Mouse (Mus musculus) limb, embryonic 14.5 days (tissue): ENCODE measurements around the gene Rinl. TPM values are rescaled to one million over a fixed set of nuclear protein-coding genes. Genes with fewer than 3 reads are reported as not detected.
A peak's percentile ranks its signal among the peaks of the same experiment; 100 is the strongest.

Source experiments
- ATAC-seq: fragments of 200-750 bp; cut with Nextera tagmentation; 2 replicates; pipeline ENCODE4 v1.8.0; 2017; ENCODE audit warnings: low read depth, moderate number of reproducible peaks, moderate TSS enrichment; ENCODE audit not compliant: low FRiP score
- DNase-seq: peaks from one replicate; pipeline ENCODE4 v3.0.0-alpha.2; 2015; ENCODE audit warnings: low spot score
- H3K27ac ChIP-seq: fragments of 300-500 bp; sonication (generic); replicated peaks from 2 replicates; pipeline ENCODE4 v1.5.1; 2014; ENCODE audit warnings: low read depth, mild to moderate bottlenecking, low read length, moderate library complexity, mixed read lengths
- H3K27me3 ChIP-seq: fragments of 300-500 bp; sonication (generic); 2 replicates; pipeline ENCODE4 v1.6.1; 2014; ENCODE audit warnings: low read length, mixed read lengths; ENCODE audit not compliant: control insufficient read depth, insufficient read depth
- H3K36me3 ChIP-seq: fragments of 300-500 bp; sonication (generic); 2 replicates; pipeline ENCODE4 v1.6.1; 2014; ENCODE audit warnings: mild to moderate bottlenecking, low read length, moderate library complexity, mixed read lengths; ENCODE audit not compliant: control insufficient read depth, insufficient read depth
- H3K4me1 ChIP-seq: fragments of 300-500 bp; sonication (generic); 2 replicates; pipeline ENCODE4 v1.6.1; 2014; ENCODE audit warnings: antibody characterized with exemption, low read length, mixed read lengths; ENCODE audit not compliant: control insufficient read depth, insufficient read depth
- H3K4me2 ChIP-seq: fragments of 300-500 bp; sonication (generic); replicated peaks from 2 replicates; pipeline ENCODE4 v1.6.1; 2014; ENCODE audit warnings: low read depth, mild to moderate bottlenecking, low read length, moderate library complexity; ENCODE audit not compliant: severe bottlenecking
- H3K4me3 ChIP-seq: fragments of 300-500 bp; sonication (generic); replicated peaks from 2 replicates; pipeline ENCODE4 v1.5.1; 2014; ENCODE audit warnings: low read length
- H3K9ac ChIP-seq: fragments of 300-500 bp; sonication (generic); 2 replicates; pipeline ENCODE4 v1.6.1; 2014; ENCODE audit warnings: mild to moderate bottlenecking, low read depth, low read length, moderate library complexity; ENCODE audit not compliant: severe bottlenecking
- H3K9me3 ChIP-seq: fragments of 300-500 bp; sonication (generic); 2 replicates; pipeline ENCODE4 v1.6.1; 2016; ENCODE audit warnings: low read length; ENCODE audit not compliant: control insufficient read depth
- POLR2A ChIP-seq: fragments of 200-500 bp; IDR thresholded peaks from 2 replicates; pipeline ENCODE4 v1.8.0; 2012; ENCODE audit warnings: inconsistent platforms, mild to moderate bottlenecking, moderate library complexity, borderline replicate concordance; ENCODE audit not compliant: insufficient read depth, insufficient read length; ENCODE audit errors: extremely low read depth
- WGBS: fragments of 180-500 bp; shearing (Covaris S2); extraction: QIAGEN DNeasy Blood & Tissue Kit; methylation state at CpG from one replicate; pipeline ENCODE4 v1.1.7; 2014; 5-methylcytosine and 5-hydroxymethylcytosine counted together
- polyA plus RNA-seq, 2 experiments: library from polyadenylated mRNA; depleted of rRNA in 1 of 2; stranded (reverse) in 1 of 2; unstranded in 1 of 2; fragments of >200 nt; fragmentation: Nextera tagmentation in 1 of 2; extraction: Ambion mirVana in 1 of 2; gene quantifications; 2 replicates each; pipeline versions ENCODE4 v1.2.1 to v1.2.3; 2012 to 2014

The Rinl gene
- polyA plus RNA-seq, 2 experiments, result 2.3 to 2.6 TPM

GRCm38 (mm10) chr7:28794496-28794895 lies 5.7 kb downstream of the Rinl start:
- no peak overlapping the region for H3K4me3 ChIP-seq
- no peak overlapping the region for H3K4me2 ChIP-seq
- H3K9me3 ChIP-seq, result no peaks in the 10 kb centered on the region
- DNase-seq (no peak), ATAC-seq (no peak)
- H3K27ac ChIP-seq, result no peak overlapping the region
- peaks cover 3% of the 10 kb centered on the region for H3K4me1 ChIP-seq
- H3K27me3 ChIP-seq, result no peaks in the 10 kb centered on the region
- H3K36me3 ChIP-seq, result no peaks in the 10 kb centered on the region
- 84% methylated on average over 3 of the region's 3 CpGs for WGBS
- no peak for TF ChIP-seq POLR2A
- H3K9ac ChIP-seq, result no peak overlapping the region

DNA sequence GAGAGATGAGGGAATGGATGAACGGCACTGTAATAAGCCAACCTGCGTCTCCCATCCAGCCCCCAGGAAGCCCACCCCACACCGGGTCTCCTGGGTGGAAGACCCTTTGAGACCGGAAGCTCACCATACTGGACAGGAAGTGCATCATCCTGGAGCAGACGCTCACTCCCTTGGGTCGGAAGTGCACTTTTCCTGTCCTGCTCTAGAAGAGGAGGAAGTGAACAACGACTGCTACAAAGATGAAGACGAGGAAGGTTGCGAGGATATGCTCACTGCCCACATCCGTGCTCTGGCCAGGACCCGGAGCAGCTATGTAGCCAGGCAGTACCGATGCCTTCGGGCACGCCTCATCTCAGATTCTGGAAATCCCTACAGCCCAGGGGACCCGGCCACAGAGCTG lies 7.1 kb downstream of the Rinl start:
- no peak overlapping the region for H3K9ac ChIP-seq

DNA sequence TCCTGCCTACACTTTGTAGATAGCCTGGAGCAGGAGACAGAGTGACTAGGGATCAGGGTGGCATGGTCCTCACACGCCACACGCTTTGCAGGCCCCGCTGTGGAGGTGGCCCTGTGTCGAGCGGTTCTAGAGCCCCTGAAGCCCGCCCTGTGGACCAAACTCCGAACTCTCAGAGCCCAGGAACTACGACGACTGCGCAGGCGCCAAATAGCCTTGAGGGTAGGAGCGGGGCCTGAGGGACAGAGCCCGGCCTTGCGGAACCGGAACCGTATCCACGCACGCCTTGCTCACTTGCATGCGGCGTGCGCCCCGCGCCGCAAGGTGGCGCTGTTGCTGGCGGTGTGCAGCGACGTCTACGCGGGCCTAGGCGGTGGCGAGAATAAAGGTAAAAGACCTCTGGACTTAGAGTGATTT lies 7.8 kb downstream of the Rinl start:
- Histone ChIP-seq H3K36me3 (no peaks in the 10 kb centered on the region), H3K4me1 (peaks cover under 1% of the 10 kb centered on the region; the same call in 1 of the 2 replicates), H3K9me3 (0 out of 2 replicates have a peak, but pooled peaks cover 3% of the 10 kb centered on the region), H3K9ac (peak overlapping the region; percentile 39; the same call in 1 of the 2 replicates), H3K27me3 (no peaks in the 10 kb centered on the region), H3K4me3 (no peak overlapping the region; the same call in 1 of the 2 replicates), H3K27ac (no peak overlapping the region; the same call in 1 of the 2 replicates), H3K4me2 (peak overlapping the region; percentile 36)
- ATAC-seq, result peak; percentile 68
- whole genome bisulfite sequencing, result 17% methylated on average over 32 of the region's 32 CpGs
- no peak for TF ChIP-seq POLR2A
- DNase-seq, result no peak

More for the DNA sequence above, 7.1 kb downstream of the Rinl start:
- Histone ChIP-seq H3K9me3 (0 out of 2 replicates have a peak, but pooled peaks cover 3% of the 10 kb centered on the region), H3K4me1 (no peaks in the 10 kb centered on the region; the same call in 1 of the 2 replicates), H3K4me3 (no peak overlapping the region), H3K27me3 (no peaks in the 10 kb centered on the region), H3K36me3 (no peaks in the 10 kb centered on the region), H3K4me2 (no peak overlapping the region), H3K27ac (no peak overlapping the region)
- WGBS, result 81% methylated on average over 15 of the region's 15 CpGs
- no peak for TF ChIP-seq POLR2A
- DNase-seq (no peak), ATAC-seq (no peak)

DNA sequence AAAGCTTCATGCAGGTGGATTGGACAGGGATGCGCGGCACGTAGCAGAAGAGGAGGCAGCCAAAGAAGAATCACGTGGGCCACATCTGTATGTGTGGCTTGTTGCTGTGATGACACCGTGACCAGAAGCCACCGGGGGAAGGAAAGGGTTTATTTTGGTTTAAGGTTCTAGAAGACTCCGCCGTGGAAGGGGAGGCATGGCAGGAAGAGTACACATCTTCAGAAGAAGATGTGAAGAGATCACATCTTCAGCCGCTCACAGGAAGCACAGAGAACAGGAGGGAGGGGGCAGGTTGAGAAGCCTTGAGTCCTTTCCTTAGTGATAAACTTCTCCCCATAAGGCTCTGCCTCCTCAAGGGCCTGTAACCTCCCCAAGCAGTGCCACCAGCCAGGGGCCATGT lies 11.2 kb downstream of the Rinl start:
- WGBS, result 95% methylated on average over 9 of the region's 9 CpGs
- H3K4me2 ChIP-seq, result no peak overlapping the region
- ATAC-seq, result no peak
- H3K4me3 ChIP-seq, result no peak overlapping the region
- no peaks in the 10 kb centered on the region for H3K36me3 ChIP-seq
- H3K27me3 ChIP-seq, result no peaks in the 10 kb centered on the region
- DNase-seq, result no peak
- no peak for TF ChIP-seq POLR2A
- H3K4me1 ChIP-seq, result peaks cover 24% of the 10 kb centered on the region
- H3K9me3 ChIP-seq, result 0 out of 2 replicates have a peak, but pooled peaks cover 3% of the 10 kb centered on the region
- H3K9ac ChIP-seq, result no peak overlapping the region
- no peak overlapping the region for H3K27ac ChIP-seq

GRCm38 (mm10) chr7:28801451-28801850 lies 12.7 kb downstream of the Rinl start:
- no peak overlapping the region for H3K9ac ChIP-seq
- H3K9me3 ChIP-seq, result 0 out of 2 replicates have a peak, but pooled peaks cover 3% of the 10 kb centered on the region
- no peak for ATAC-seq
- 62% methylated on average over 3 of the region's 3 CpGs for WGBS
- no peaks in the 10 kb centered on the region for H3K36me3 ChIP-seq
- H3K27me3 ChIP-seq, result no peaks in the 10 kb centered on the region
- peak overlapping the region; percentile 90 for H3K27ac ChIP-seq
- no peak for DNase-seq
- TF ChIP-seq POLR2A, result no peak
- peaks cover 24% of the 10 kb centered on the region for H3K4me1 ChIP-seq
- no peak overlapping the region for H3K4me2 ChIP-seq
- no peak overlapping the region for H3K4me3 ChIP-seq
